Mouse (Mus musculus) heart, postnatal 4 days (tissue): Measurements from ENCODE around the gene H60b. TPM values are rescaled to one million over a fixed set of nuclear protein-coding genes. Genes with fewer than 3 reads are reported as not detected.
"Not testable (repeated sequence)": the region's sequence is repeated elsewhere in the genome, so short reads cannot be mapped to it uniquely, and the experiment has no call there.

ENCODE experiments used
- DNase-seq: peaks from one replicate; pipeline ENCODE4 v3.0.0; 2021
- total RNA-seq, 2 experiments: library from RNA; stranded (reverse); gene quantifications; 2 replicates each; pipeline ENCODE4 v1.2.3; 2021

H60b gene
- total RNA-seq, 2 experiments from 2014 or later, result not detected

GRCm38 (mm10) chr10:22274445-22275057, 116.2 kb downstream of the H60b start:
- DNase-seq, result no peak

GRCm38 (mm10) chr10:22278468-22278867, 120.1 kb downstream of the H60b start:
- DNase-seq, result not testable (repeated sequence)

- DNase-seq, result no peak
Observed at GRCm38 (mm10) chr10:22282816-22283215, 124.4 kb downstream of the H60b start.

DNA sequence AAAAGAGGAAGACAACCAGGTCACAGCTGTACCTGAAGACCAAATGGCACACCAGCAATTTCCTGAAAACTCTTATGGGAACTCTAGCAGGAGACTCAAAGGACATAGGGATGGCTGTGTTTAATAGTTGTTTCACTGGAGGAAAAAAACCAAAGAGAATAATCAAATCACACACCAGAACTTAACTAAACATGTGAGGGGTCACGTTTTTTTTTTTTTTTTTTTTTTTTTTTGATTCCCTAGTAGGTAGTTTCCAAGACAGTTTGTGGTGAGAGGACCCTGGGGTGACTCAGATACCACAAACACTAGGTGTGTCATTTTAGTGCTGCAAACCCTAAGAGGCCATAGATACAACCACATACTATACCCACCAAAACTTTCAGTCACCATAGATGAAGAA, 137.3 kb downstream of the H60b start:
- DNase-seq, result no peak

GRCm38 (mm10) chr10:22297033-22297762, 138.8 kb downstream of the H60b start:
- no peak for DNase-seq

GRCm38 (mm10) chr10:22297766-22298461, 139.5 kb downstream of the H60b start:
- no peak for DNase-seq

DNA sequence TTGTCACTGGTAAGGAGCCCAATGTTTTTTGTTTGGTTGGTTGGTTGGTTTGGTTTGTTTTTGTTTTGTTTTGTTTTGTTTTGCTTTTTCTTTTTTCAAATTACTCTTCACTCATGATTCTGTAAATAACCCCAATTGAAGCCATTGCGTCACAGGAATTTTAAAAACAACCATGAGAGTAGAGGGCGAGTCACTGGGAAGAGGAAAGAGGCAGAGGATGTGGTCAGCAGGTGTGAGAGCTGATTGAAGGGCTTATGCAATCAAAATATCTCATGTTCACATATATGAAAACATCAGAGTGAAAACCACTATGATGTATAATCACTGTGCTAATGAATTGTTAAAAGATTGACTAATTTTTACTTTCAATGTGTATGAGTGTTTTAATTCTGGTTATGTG, 140.9 kb downstream of the H60b start:
- DNase-seq, result no peak

DNA sequence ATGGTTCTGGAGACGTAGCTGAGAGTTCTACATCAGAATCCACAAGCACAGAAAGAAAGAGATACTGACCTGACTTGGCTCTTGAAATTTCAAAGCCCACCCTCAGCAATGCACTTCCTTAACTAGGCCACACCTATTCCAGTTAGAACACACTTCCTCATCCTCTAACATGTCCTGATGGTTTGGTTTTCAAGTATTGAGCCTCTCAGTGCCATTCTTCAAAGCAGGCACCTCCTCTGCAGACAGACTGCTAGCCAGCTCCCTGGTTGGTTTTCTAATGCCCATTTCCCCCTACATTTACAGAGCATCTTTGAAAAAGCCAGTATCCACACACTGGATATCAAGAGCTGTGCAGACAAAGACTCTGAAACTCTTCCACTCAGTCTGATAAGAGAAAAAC, 143.3 kb downstream of the H60b start:
- DNase-seq, result no peak

GRCm38 (mm10) chr10:22302344-22303057, 144.1 kb downstream of the H60b start:
- DNase-seq, result no peak

GRCm38 (mm10) chr10:22303736-22304135, 145.3 kb downstream of the H60b start:
- DNase-seq, result no peak

- DNase-seq, result no peak
Observed at GRCm38 (mm10) chr10:22305801-22306200, 147.4 kb downstream of the H60b start.

GRCm38 (mm10) chr10:22306452-22306851, 148.1 kb downstream of the H60b start:
- DNase-seq, result no peak

DNA sequence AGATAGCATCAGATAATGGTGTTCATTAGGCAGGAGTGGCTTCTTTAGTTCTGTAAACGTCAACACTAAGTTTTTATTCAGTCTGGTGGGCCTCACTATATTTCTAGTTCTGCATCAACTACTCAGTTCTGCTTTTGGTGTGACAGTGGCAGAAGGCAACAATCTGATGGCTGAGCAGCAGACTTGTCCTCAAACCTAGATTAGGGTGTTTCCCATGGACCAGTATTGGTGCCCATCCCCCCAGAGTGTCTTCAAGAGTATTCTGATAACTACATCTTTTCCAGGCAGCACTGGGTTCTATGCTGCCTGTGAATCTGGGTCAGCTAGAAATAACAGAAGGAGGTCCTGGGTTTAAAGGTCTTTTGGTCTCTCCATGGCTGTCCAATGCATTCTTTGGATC, 149.8 kb downstream of the H60b start:
- DNase-seq, result no peak

DNA sequence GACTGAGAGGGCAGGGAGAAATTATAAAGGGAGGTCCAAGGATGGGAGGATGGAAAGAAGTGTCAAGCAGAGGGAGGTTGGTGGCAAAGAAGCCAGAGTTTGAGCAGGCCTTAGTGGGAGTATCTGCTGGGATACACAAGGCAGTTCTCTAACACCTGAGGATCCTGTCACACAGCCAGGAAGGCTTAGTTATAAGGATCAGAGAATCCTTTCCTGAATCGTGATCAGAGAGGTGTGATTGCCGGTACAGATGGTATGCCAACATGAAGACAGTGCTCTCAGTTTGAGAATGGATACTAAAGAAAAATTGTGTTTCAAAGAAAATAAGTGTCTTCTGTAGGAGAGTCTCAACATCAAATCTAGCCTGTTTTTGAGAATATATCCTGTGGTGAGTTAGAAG, 164.5 kb downstream of the H60b start:
- DNase-seq, result no peak

Other genes starting within 250 kb of the H60b start
- not detected for gene 4930444G20Rik, start 90.5 kb upstream of the H60b start, total RNA-seq
- 1 to 10 TPM; 2.0 to 2.9 TPM for gene E030030I06Rik, start 9.3 kb upstream of the H60b start, total RNA-seq
- gene Raet1e, start within 50 bp of the H60b start, total RNA-seq, result 1 to 10 TPM in 1 of 2 experiments, under 1 TPM in 1; 0.81 to 1.1 TPM
- under 1 TPM; 0.24 to 0.72 TPM for gene Raet1d, start 202.0 kb downstream of the H60b start, total RNA-seq